Mouse (Mus musculus) liver (tissue): Measurements from ENCODE around the gene Cald1.

Source experiments
- DNase-seq: peaks from one replicate; pipeline ENCODE4 v3.0.0-alpha.2; 2020; ENCODE audit warnings: mixed read lengths

Cald1 gene

GRCm38 (mm10) chr6:34776396-34776795, 178.1 kb downstream of the Cald1 start:
- DNase-seq, result no peak

GRCm38 (mm10) chr6:34777094-34777493, 178.8 kb downstream of the Cald1 start:
- DNase-seq, result no peak

- DNase-seq, result no peak
These were observed 179.8 kb downstream of the Cald1 start for GRCm38 (mm10) chr6:34777981-34778668.

GRCm38 (mm10) chr6:34780231-34780942, 182.1 kb downstream of the Cald1 start, which contains the start of gene Agbl3:
Gene Agbl3 (plus strand): TSS chr6:34780432.
- DNase-seq, result peak; percentile 96

- no peak for DNase-seq
These were observed 182.6 kb downstream of the Cald1 start for GRCm38 (mm10) chr6:34780943-34781289.

- DNase-seq, result no peak
These were observed 184.2 kb downstream of the Cald1 start for GRCm38 (mm10) chr6:34782493-34782892.

- peak; percentile 5 for DNase-seq
These were observed 198.6 kb downstream of the Cald1 start for GRCm38 (mm10) chr6:34796881-34797280.

GRCm38 (mm10) chr6:34797887-34798286, 199.6 kb downstream of the Cald1 start:
- no peak for DNase-seq

GRCm38 (mm10) chr6:34805582-34805981, 207.3 kb downstream of the Cald1 start:
- peak; percentile 68 for DNase-seq

GRCm38 (mm10) chr6:34810651-34811050, 212.4 kb downstream of the Cald1 start:
- no peak for DNase-seq

GRCm38 (mm10) chr6:34824406-34824805, 226.1 kb downstream of the Cald1 start:
- no peak for DNase-seq
